Mouse (Mus musculus): ENCODE data around the gene Olfr1278.
"Not testable (repeated sequence)": the region's sequence is repeated elsewhere in the genome, so short reads cannot be mapped to it uniquely, and the experiment has no call there.

DNA sequence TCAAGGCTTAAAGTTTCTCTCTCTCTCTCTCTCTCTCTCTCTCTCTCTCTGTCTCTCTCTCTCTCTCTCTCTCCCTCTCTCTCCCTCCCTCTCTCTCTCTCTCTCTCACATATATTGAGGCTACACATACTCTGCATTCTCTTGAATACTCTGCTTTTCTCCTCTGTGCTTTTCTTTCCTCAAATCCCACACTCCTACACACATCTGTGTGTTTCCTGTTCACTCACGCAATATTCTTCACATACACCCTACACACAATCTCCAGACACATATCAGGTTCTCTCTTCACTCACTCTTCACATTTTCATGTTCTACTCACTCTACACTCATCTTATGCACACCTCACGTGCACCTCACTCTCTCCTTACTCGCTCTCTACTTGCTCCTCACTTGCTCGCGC, 43.8 kb downstream of the Olfr1278 start:
- TF ChIP-seq TAL1, GATA1 (IDR thresholded peaks at IDR 0.05; ENCODE audit: low read length): not testable (repeated sequence)

Measured in erythroblast, embryonic 14.5 days (primary cell).